Mouse (Mus musculus): ENCODE data around the gene Gm20388. TPM values are rescaled to one million over a fixed set of nuclear protein-coding genes. Genes with fewer than 3 reads are reported as not detected.

The Gm20388 gene
- polyA plus RNA-seq, 1 experiment from 2014 or later, result 8.3 TPM

GRCm38 (mm10) chr8:123978166-123978838 lies 4067.7 kb downstream of the Gm20388 start:
- DNase-seq (ENCODE audit: low spot score) (peak; percentile 66), ATAC-seq (replicated peaks; ENCODE audit: low FRiP score, low TSS enrichment, low read depth) (no peak)
- peak overlapping the region; percentile 3; the same call in 1 of the 2 replicates for H3K9ac ChIP-seq (ENCODE audit: low read length)
- peaks cover 24% of the 10 kb centered on the region for H3K4me1 ChIP-seq (replicated peaks; ENCODE audit: control insufficient read depth, insufficient read depth, low read length)
- no peak overlapping the region for H3K4me3 ChIP-seq (ENCODE audit: low read depth, low read length)
- WGBS, result 23% methylated on average over 14 of the region's 14 CpGs
- no peaks in the 10 kb centered on the region for H3K36me3 ChIP-seq (ENCODE audit: control insufficient read depth, insufficient read depth, low read length)
- no peaks in the 10 kb centered on the region for H3K27me3 ChIP-seq (replicated peaks; ENCODE audit: control insufficient read depth, insufficient read depth, low read length)
- H3K9me3 ChIP-seq (ENCODE audit: control insufficient read depth, low read length), result no peaks in the 10 kb centered on the region
- H3K27ac ChIP-seq (ENCODE audit: low read depth), result peak overlapping the region; percentile 67
- peak overlapping the region; percentile 30 for H3K4me2 ChIP-seq (ENCODE audit: low read length)

- Histone ChIP-seq H3K9me3 (ENCODE audit: control insufficient read depth, low read length) (no peaks in the 10 kb centered on the region), H3K9ac (ENCODE audit: low read length) (no peak overlapping the region), H3K27ac (ENCODE audit: low read depth) (peak overlapping the region; percentile 67), H3K4me3 (ENCODE audit: low read depth, low read length) (no peak overlapping the region), H3K27me3 (replicated peaks; ENCODE audit: control insufficient read depth, insufficient read depth, low read length) (no peaks in the 10 kb centered on the region), H3K4me2 (ENCODE audit: low read length) (peak overlapping the region; percentile 30; the same call in 1 of the 2 replicates), H3K36me3 (ENCODE audit: control insufficient read depth, insufficient read depth, low read length) (no peaks in the 10 kb centered on the region), H3K4me1 (replicated peaks; ENCODE audit: control insufficient read depth, insufficient read depth, low read length) (peaks cover 27% of the 10 kb centered on the region)
- no peak for DNase-seq (ENCODE audit: low spot score)
- 51% methylated on average over 8 of the region's 8 CpGs for WGBS
- ATAC-seq (replicated peaks; ENCODE audit: low FRiP score, low TSS enrichment, low read depth), result no peak
Observed at GRCm38 (mm10) chr8:123978926-123979325, 4068.3 kb downstream of the Gm20388 start.

GRCm38 (mm10) chr8:123980239-123980638 lies 4069.6 kb downstream of the Gm20388 start:
- Histone ChIP-seq H3K4me1 (replicated peaks; ENCODE audit: control insufficient read depth, insufficient read depth, low read length) (peaks cover 27% of the 10 kb centered on the region), H3K4me2 (ENCODE audit: low read length) (no peak overlapping the region), H3K27me3 (replicated peaks; ENCODE audit: control insufficient read depth, insufficient read depth, low read length) (no peaks in the 10 kb centered on the region), H3K36me3 (ENCODE audit: control insufficient read depth, insufficient read depth, low read length) (no peaks in the 10 kb centered on the region), H3K9ac (ENCODE audit: low read length) (no peak overlapping the region), H3K9me3 (ENCODE audit: control insufficient read depth, low read length) (no peaks in the 10 kb centered on the region), H3K27ac (ENCODE audit: low read depth) (no peak overlapping the region), H3K4me3 (ENCODE audit: low read depth, low read length) (no peak overlapping the region)
- 65% methylated on average over 4 of the region's 4 CpGs for WGBS
- DNase-seq (ENCODE audit: low spot score), result no peak
- ATAC-seq (replicated peaks; ENCODE audit: low FRiP score, low TSS enrichment, low read depth), result no peak

- H3K4me3 ChIP-seq (ENCODE audit: low read depth, low read length), result peak overlapping the region; percentile 82
- no peaks in the 10 kb centered on the region for H3K36me3 ChIP-seq (ENCODE audit: control insufficient read depth, insufficient read depth, low read length)
- no peak overlapping the region for H3K27ac ChIP-seq (ENCODE audit: low read depth)
- H3K27me3 ChIP-seq (replicated peaks; ENCODE audit: control insufficient read depth, insufficient read depth, low read length), result no peaks in the 10 kb centered on the region
- peaks cover 27% of the 10 kb centered on the region for H3K4me1 ChIP-seq (replicated peaks; ENCODE audit: control insufficient read depth, insufficient read depth, low read length)
- 0 out of 2 replicates have a peak overlapping the region, but pooled peaks have one; percentile 20 for H3K9ac ChIP-seq (ENCODE audit: low read length)
- peak overlapping the region; percentile 84 for H3K4me2 ChIP-seq (ENCODE audit: low read length)
- H3K9me3 ChIP-seq (ENCODE audit: control insufficient read depth, low read length), result no peaks in the 10 kb centered on the region
- DNase-seq (ENCODE audit: low spot score) (no peak), ATAC-seq (replicated peaks; ENCODE audit: low FRiP score, low TSS enrichment, low read depth) (no peak)
- 49% methylated on average over 4 of the region's 4 CpGs for WGBS
Observed at GRCm38 (mm10) chr8:123981674-123982073, 4071.0 kb downstream of the Gm20388 start.

- peak overlapping the region; percentile 84 for H3K4me2 ChIP-seq (ENCODE audit: low read length)
- H3K4me1 ChIP-seq (replicated peaks; ENCODE audit: control insufficient read depth, insufficient read depth, low read length), result peaks cover 27% of the 10 kb centered on the region
- DNase-seq (ENCODE audit: low spot score), result peak; percentile 84
- H3K9me3 ChIP-seq (ENCODE audit: control insufficient read depth, low read length), result no peaks in the 10 kb centered on the region
- H3K27ac ChIP-seq (ENCODE audit: low read depth), result peak overlapping the region; percentile 91; the same call in 1 of the 2 replicates
- H3K4me3 ChIP-seq (ENCODE audit: low read depth, low read length), result peak overlapping the region; percentile 82
- no peaks in the 10 kb centered on the region for H3K36me3 ChIP-seq (ENCODE audit: control insufficient read depth, insufficient read depth, low read length)
- peak overlapping the region; percentile 70 for H3K9ac ChIP-seq (ENCODE audit: low read length)
- under 1% methylated on average over 48 of the region's 48 CpGs for WGBS
- ATAC-seq (replicated peaks; ENCODE audit: low FRiP score, low TSS enrichment, low read depth), result peak; percentile 48
- no peaks in the 10 kb centered on the region for H3K27me3 ChIP-seq (replicated peaks; ENCODE audit: control insufficient read depth, insufficient read depth, low read length)
Observed at GRCm38 (mm10) chr8:123982291-123982793, 4071.7 kb downstream of the Gm20388 start.

- DNase-seq (ENCODE audit: low spot score), result peak; percentile 92
- ATAC-seq (replicated peaks; ENCODE audit: low FRiP score, low TSS enrichment, low read depth), result peak; percentile 94
- Histone ChIP-seq H3K27me3 (replicated peaks; ENCODE audit: control insufficient read depth, insufficient read depth, low read length) (no peaks in the 10 kb centered on the region), H3K4me2 (ENCODE audit: low read length) (peak within 1 kb of the TSS; percentile 84), H3K36me3 (ENCODE audit: control insufficient read depth, insufficient read depth, low read length) (no peaks in the 10 kb centered on the region), H3K9ac (ENCODE audit: low read length) (peak within 1 kb of the TSS; percentile 70), H3K4me1 (replicated peaks; ENCODE audit: control insufficient read depth, insufficient read depth, low read length) (peaks cover 26% of the 10 kb centered on the region), H3K9me3 (ENCODE audit: control insufficient read depth, low read length) (no peaks in the 10 kb centered on the region), H3K27ac (ENCODE audit: low read depth) (peak within 1 kb of the TSS; percentile 91), H3K4me3 (ENCODE audit: low read depth, low read length) (peak within 1 kb of the TSS; percentile 82)
- WGBS, result under 1% methylated on average over 55 of the region's 56 CpGs
Observed at GRCm38 (mm10) chr8:123982826-123983400, 4072.3 kb downstream of the Gm20388 start, which contains the start of gene Abcb10. Gene Abcb10, minus strand, starts transcription at chr8:123983122.

- H3K27me3 ChIP-seq (replicated peaks; ENCODE audit: control insufficient read depth, insufficient read depth, low read length), result no peaks in the 10 kb centered on the region
- no peak overlapping the region for H3K9ac ChIP-seq (ENCODE audit: low read length)
- H3K36me3 ChIP-seq (ENCODE audit: control insufficient read depth, insufficient read depth, low read length), result no peaks in the 10 kb centered on the region
- WGBS, result 59% methylated on average over 6 of the region's 6 CpGs
- no peaks in the 10 kb centered on the region for H3K9me3 ChIP-seq (ENCODE audit: control insufficient read depth, low read length)
- ATAC-seq (replicated peaks; ENCODE audit: low FRiP score, low TSS enrichment, low read depth) (no peak), DNase-seq (ENCODE audit: low spot score) (no peak)
- 0 out of 2 replicates have a peak, but pooled peaks cover 6% of the 10 kb centered on the region for H3K4me1 ChIP-seq (replicated peaks; ENCODE audit: control insufficient read depth, insufficient read depth, low read length)
- H3K27ac ChIP-seq (ENCODE audit: low read depth), result no peak overlapping the region
- no peak overlapping the region for H3K4me2 ChIP-seq (ENCODE audit: low read length)
- no peak overlapping the region for H3K4me3 ChIP-seq (ENCODE audit: low read depth, low read length)
Observed at GRCm38 (mm10) chr8:123988605-123989038, 4078.0 kb downstream of the Gm20388 start.

- WGBS, result 53% methylated on average over 7 of the region's 7 CpGs
- Histone ChIP-seq H3K27ac (ENCODE audit: low read depth) (no peak overlapping the region), H3K27me3 (replicated peaks; ENCODE audit: control insufficient read depth, insufficient read depth, low read length) (no peaks in the 10 kb centered on the region), H3K9me3 (ENCODE audit: control insufficient read depth, low read length) (no peaks in the 10 kb centered on the region), H3K9ac (ENCODE audit: low read length) (no peak overlapping the region), H3K36me3 (ENCODE audit: control insufficient read depth, insufficient read depth, low read length) (no peaks in the 10 kb centered on the region), H3K4me3 (ENCODE audit: low read depth, low read length) (no peak overlapping the region), H3K4me1 (replicated peaks; ENCODE audit: control insufficient read depth, insufficient read depth, low read length) (0 out of 2 replicates have a peak, but pooled peaks cover 5% of the 10 kb centered on the region), H3K4me2 (ENCODE audit: low read length) (no peak overlapping the region)
- no peak for ATAC-seq (replicated peaks; ENCODE audit: low FRiP score, low TSS enrichment, low read depth)
- no peak for DNase-seq (ENCODE audit: low spot score)
Observed at GRCm38 (mm10) chr8:123989128-123989527, 4078.5 kb downstream of the Gm20388 start.
